Mouse (Mus musculus) liver, embryonic 11.5 days (tissue): ENCODE data around the gene Usp22. TPM values are rescaled to one million over a fixed set of nuclear protein-coding genes. Genes with fewer than 3 reads are reported as not detected.
A peak's percentile ranks its signal among the peaks of the same experiment; 100 is the strongest.

ENCODE experiments used
- ATAC-seq: fragments of 200-750 bp; cut with Nextera tagmentation; replicated peaks from 2 replicates; pipeline ENCODE4 v1.8.0; 2017; ENCODE audit warnings: moderate number of reproducible peaks, mild to moderate bottlenecking, moderate TSS enrichment, moderate library complexity; ENCODE audit not compliant: low FRiP score
- DNase-seq: peaks from one replicate; pipeline ENCODE4 v3.0.0-alpha.2; 2017; ENCODE audit warnings: low spot score
- H3K27ac ChIP-seq: fragments of 300-500 bp; sonication (generic); 2 replicates; pipeline ENCODE4 v1.5.1; 2014; ENCODE audit warnings: mild to moderate bottlenecking, low read depth, low read length, control low read depth
- H3K27me3 ChIP-seq: fragments of 300-500 bp; sonication (generic); replicated peaks from 2 replicates; pipeline ENCODE4 v1.6.1; 2014; ENCODE audit warnings: low read length, mixed read lengths; ENCODE audit not compliant: control insufficient read depth, insufficient read depth
- H3K36me3 ChIP-seq: fragments of 300-500 bp; sonication (generic); 2 replicates; pipeline ENCODE4 v1.6.1; 2014; ENCODE audit warnings: mild to moderate bottlenecking, low read length, moderate library complexity, mixed read lengths; ENCODE audit not compliant: control insufficient read depth, insufficient read depth
- H3K4me1 ChIP-seq: fragments of 300-500 bp; sonication (generic); replicated peaks from 2 replicates; pipeline ENCODE4 v1.6.1; 2014; ENCODE audit warnings: low read length, mixed read lengths; ENCODE audit not compliant: control insufficient read depth, insufficient read depth
- H3K4me2 ChIP-seq: fragments of 300-500 bp; sonication (generic); 2 replicates; pipeline ENCODE4 v1.6.1; 2014; ENCODE audit warnings: mild to moderate bottlenecking, control low read depth, moderate library complexity
- H3K4me3 ChIP-seq: fragments of 300-500 bp; sonication (generic); 2 replicates; pipeline ENCODE4 v1.5.1; 2014; ENCODE audit warnings: low read depth, low read length, control low read depth
- H3K9ac ChIP-seq: fragments of 300-500 bp; sonication (generic); 2 replicates; pipeline ENCODE4 v1.6.1; 2014; ENCODE audit warnings: low read depth, low read length, control low read depth
- H3K9me3 ChIP-seq: fragments of 300-500 bp; sonication (generic); 2 replicates; pipeline ENCODE4 v1.6.1; 2016; ENCODE audit warnings: low read length, inconsistent platforms, mixed read lengths; ENCODE audit not compliant: control insufficient read depth
- WGBS: fragments of 180-500 bp; shearing (Covaris S2); extraction: QIAGEN DNeasy Blood & Tissue Kit; methylation state at CpG from one replicate; pipeline ENCODE4 v1.1.7; 2014; 5-methylcytosine and 5-hydroxymethylcytosine counted together
- polyA plus RNA-seq: library from polyadenylated mRNA; unstranded; fragments of >200 nt; fragmentation: Nextera tagmentation; extraction: Ambion mirVana; gene quantifications from 2 replicates; pipeline ENCODE4 v1.2.1, GENCODE M21; 2014

Gene Usp22
- polyA plus RNA-seq, 1 experiment from 2014 or later = 60.1 TPM

GRCm38 (mm10) chr11:61159796-61160732 is 14.8 kb downstream of the Usp22 start:
- H3K4me2 ChIP-seq = no peak overlapping the region
- no peaks in the 10 kb centered on the region for H3K27me3 ChIP-seq
- no peak for ATAC-seq
- H3K27ac ChIP-seq = no peak overlapping the region
- no peaks in the 10 kb centered on the region for H3K9me3 ChIP-seq
- no peaks in the 10 kb centered on the region for H3K4me1 ChIP-seq
- DNase-seq = no peak
- H3K9ac ChIP-seq = no peak overlapping the region
- H3K4me3 ChIP-seq = no peak overlapping the region
- WGBS = 72% methylated on average over 11 of the region's 11 CpGs
- H3K36me3 ChIP-seq = peaks cover 63% of the 10 kb centered on the region

- H3K4me2 ChIP-seq = no peak overlapping the region
- no peak overlapping the region for H3K4me3 ChIP-seq
- H3K9me3 ChIP-seq = no peaks in the 10 kb centered on the region
- 77% methylated on average over 3 of the region's 3 CpGs for WGBS
- H3K27ac ChIP-seq = no peak overlapping the region
- peaks cover 63% of the 10 kb centered on the region for H3K36me3 ChIP-seq
- no peak for DNase-seq
- no peak overlapping the region for H3K9ac ChIP-seq
- H3K27me3 ChIP-seq = no peaks in the 10 kb centered on the region
- no peaks in the 10 kb centered on the region for H3K4me1 ChIP-seq
- no peak for ATAC-seq
Measured at GRCm38 (mm10) chr11:61158141-61158540, 16.7 kb downstream of the Usp22 start.

GRCm38 (mm10) chr11:61155727-61156126 is 19.1 kb downstream of the Usp22 start:
- no peak overlapping the region for H3K27ac ChIP-seq
- H3K27me3 ChIP-seq = no peaks in the 10 kb centered on the region
- no peak overlapping the region for H3K4me3 ChIP-seq
- H3K9me3 ChIP-seq = no peaks in the 10 kb centered on the region
- DNase-seq (no peak), ATAC-seq (no peak)
- H3K36me3 ChIP-seq = peaks cover 63% of the 10 kb centered on the region
- H3K4me1 ChIP-seq = no peaks in the 10 kb centered on the region
- no peak overlapping the region for H3K4me2 ChIP-seq
- no peak overlapping the region for H3K9ac ChIP-seq
- WGBS = 79% methylated on average over 2 of the region's 2 CpGs

- Histone ChIP-seq H3K4me3 (no peak overlapping the region), H3K27ac (no peak overlapping the region), H3K9me3 (no peaks in the 10 kb centered on the region), H3K4me1 (peaks cover 6% of the 10 kb centered on the region; the same call in 1 of the 2 replicates), H3K27me3 (peaks cover 8% of the 10 kb centered on the region), H3K36me3 (peaks cover 29% of the 10 kb centered on the region), H3K9ac (no peak overlapping the region), H3K4me2 (no peak overlapping the region)
- WGBS = 70% methylated on average over 6 of the region's 6 CpGs
- no peak for ATAC-seq
- no peak for DNase-seq
Measured at GRCm38 (mm10) chr11:61150233-61151001, 24.4 kb downstream of the Usp22 start.

GRCm38 (mm10) chr11:61147300-61147683 is 27.6 kb downstream of the Usp22 start:
- Histone ChIP-seq H3K4me1 (peaks cover 19% of the 10 kb centered on the region), H3K4me3 (peak overlapping the region; percentile 45), H3K27ac (no peak overlapping the region), H3K4me2 (peak overlapping the region; percentile 79), H3K27me3 (peaks cover 10% of the 10 kb centered on the region), H3K36me3 (peaks cover 6% of the 10 kb centered on the region; the same call in 1 of the 2 replicates), H3K9me3 (no peaks in the 10 kb centered on the region), H3K9ac (peak overlapping the region; percentile 48)
- ATAC-seq (no peak), DNase-seq (peak; percentile 47)
- 19% methylated on average over 32 of the region's 32 CpGs for WGBS

GRCm38 (mm10) chr11:61146645-61147299 is 28.1 kb downstream of the Usp22 start:
- Histone ChIP-seq H3K36me3 (0 out of 2 replicates have a peak, but pooled peaks cover 2% of the 10 kb centered on the region), H3K9me3 (no peaks in the 10 kb centered on the region), H3K4me2 (peak overlapping the region; percentile 79), H3K4me1 (peaks cover 19% of the 10 kb centered on the region), H3K27ac (no peak overlapping the region), H3K4me3 (peak overlapping the region; percentile 45), H3K9ac (peak overlapping the region; percentile 48), H3K27me3 (peaks cover 10% of the 10 kb centered on the region)
- DNase-seq (peak; percentile 72), ATAC-seq (peak; percentile 47; the same call in 1 of the 2 replicates)
- WGBS = 14% methylated on average over 20 of the region's 20 CpGs

GRCm38 (mm10) chr11:61145551-61145950 is 29.3 kb downstream of the Usp22 start:
- 79% methylated on average over 8 of the region's 8 CpGs for WGBS
- H3K36me3 ChIP-seq = no peaks in the 10 kb centered on the region
- no peak overlapping the region for H3K4me3 ChIP-seq
- H3K27me3 ChIP-seq = peaks cover 10% of the 10 kb centered on the region
- no peak overlapping the region for H3K9ac ChIP-seq
- ATAC-seq (no peak), DNase-seq (no peak)
- H3K27ac ChIP-seq = no peak overlapping the region
- H3K4me1 ChIP-seq = peaks cover 19% of the 10 kb centered on the region
- no peak overlapping the region for H3K4me2 ChIP-seq
- no peaks in the 10 kb centered on the region for H3K9me3 ChIP-seq
